Mouse (Mus musculus) MEL (cell line): ENCODE results near the gene Pip4k2a. TPM values are rescaled to one million over a fixed set of nuclear protein-coding genes. Genes with fewer than 3 reads are reported as not detected.

ENCODE experiments used
- DNase-seq: peaks from one replicate; pipeline ENCODE4 v3.0.0; 2011; ENCODE audit warnings: low read depth, low spot score
- H3K27ac ChIP-seq: 2 replicates; pipeline ENCODE4 v1.5.1; 2012; ENCODE audit warnings: low read depth, mild to moderate bottlenecking, control low read depth, low read length, moderate library complexity; ENCODE audit not compliant: control insufficient read depth
- H3K27me3 ChIP-seq, 2 experiments: fragments of 150-350 bp in 1 of 2; sonication (generic) in 1 of 2; 2 replicates each; pipeline ENCODE4 v1.6.1; 2012; ENCODE audit warnings: low read length in 2 of 2, mild to moderate bottlenecking in 2 of 2, improper control_type of control experiment in 1 of 2, moderate library complexity in 1 of 2; ENCODE audit not compliant: insufficient read depth in 2 of 2, control insufficient read depth in 1 of 2
- H3K36me3 ChIP-seq, 2 experiments: 2 replicates each; pipeline ENCODE4 v1.6.1; 2012 to 2014; ENCODE audit warnings: low read length in 2 of 2, improper control_type of control experiment in 1 of 2, inconsistent platforms in 1 of 2, mild to moderate bottlenecking in 1 of 2; ENCODE audit not compliant: insufficient read depth in 2 of 2, control insufficient read depth in 1 of 2
- H3K4me1 ChIP-seq, 2 experiments: fragments of 150-350 bp in 1 of 2; sonication (generic) in 1 of 2; 2 replicates each; pipeline ENCODE4 v1.6.1; 2012; ENCODE audit warnings: low read length in 2 of 2, improper control_type of control experiment in 1 of 2, mild to moderate bottlenecking in 1 of 2; ENCODE audit not compliant: insufficient read depth in 2 of 2, control insufficient read depth in 1 of 2
- H3K4me3 ChIP-seq, 2 experiments: fragments of 150-350 bp in 1 of 2; sonication (generic) in 1 of 2; 2 replicates each; pipeline ENCODE4 v1.5.1; 2012; ENCODE audit warnings: low read depth in 2 of 2, low read length in 2 of 2, mild to moderate bottlenecking in 2 of 2, moderate library complexity in 2 of 2, control low read depth in 1 of 2, improper control_type of control experiment in 1 of 2; ENCODE audit not compliant: control insufficient read depth in 1 of 2, insufficient read depth in 1 of 2
- H3K79me2 ChIP-seq: 2 replicates; pipeline ENCODE4 v1.6.1; 2012; ENCODE audit warnings: mild to moderate bottlenecking, low read length, moderate library complexity; ENCODE audit not compliant: control insufficient read depth, poor library complexity, insufficient read depth
- H3K9ac ChIP-seq: 2 replicates; pipeline ENCODE4 v1.6.1; 2012; ENCODE audit warnings: low read depth, mild to moderate bottlenecking, control low read depth, low read length, moderate library complexity; ENCODE audit not compliant: control insufficient read depth, poor library complexity, severe bottlenecking
- H3K9me3 ChIP-seq: fragments of 150-350 bp; sonication (generic); replicated peaks from 2 replicates; pipeline ENCODE4 v1.6.1; 2012; ENCODE audit warnings: mild to moderate bottlenecking, low read length, improper control_type of control experiment, moderate library complexity; ENCODE audit not compliant: insufficient read depth
- BHLHE40 ChIP-seq: IDR thresholded peaks from 2 replicates; pipeline ENCODE4 v1.6.1; 2012; ENCODE audit warnings: low read depth, mild to moderate bottlenecking, inconsistent platforms, low read length, improper control_type of control experiment, borderline replicate concordance
- CHD1 ChIP-seq: IDR thresholded peaks from 2 replicates; pipeline ENCODE4 v1.6.1; 2012; ENCODE audit warnings: low read depth, mild to moderate bottlenecking, inconsistent platforms, low read length, improper control_type of control experiment
- ELF1 ChIP-seq: IDR thresholded peaks from 2 replicates; pipeline ENCODE4 v1.6.1; 2014; ENCODE audit warnings: low read depth, mild to moderate bottlenecking, inconsistent platforms, low read length, improper control_type of control experiment, moderate library complexity
- EP300 ChIP-seq, 2 experiments: IDR thresholded peaks; 2 replicates each; pipeline ENCODE4 v1.6.1; 2011; ENCODE audit warnings: improper control_type of control experiment in 2 of 2, low read length in 2 of 2, low read depth in 1 of 2, mild to moderate bottlenecking in 1 of 2
- ETS1 ChIP-seq: IDR thresholded peaks from 2 replicates; pipeline ENCODE4 v1.6.1; 2012; ENCODE audit warnings: low read depth, mild to moderate bottlenecking, inconsistent platforms, low read length, improper control_type of control experiment, moderate library complexity
- GABPA ChIP-seq: IDR thresholded peaks from 2 replicates; pipeline ENCODE4 v1.6.1; 2012; ENCODE audit warnings: low read depth, mild to moderate bottlenecking, inconsistent platforms, low read length, improper control_type of control experiment, moderate library complexity
- GATA1 ChIP-seq: IDR thresholded peaks from 2 replicates; pipeline ENCODE4 v1.6.1; 2011; ENCODE audit warnings: low read depth, low read length, improper control_type of control experiment
- HCFC1 ChIP-seq: IDR thresholded peaks from 2 replicates; pipeline ENCODE4 v1.6.1; 2012; ENCODE audit warnings: low read depth, mild to moderate bottlenecking, inconsistent platforms, low read length, improper control_type of control experiment, moderate library complexity
- JUND ChIP-seq: IDR thresholded peaks from 2 replicates; pipeline ENCODE4 v1.6.1; 2011; ENCODE audit warnings: low read depth, mild to moderate bottlenecking, improper control_type of control experiment, low read length
- MAFK ChIP-seq: IDR thresholded peaks from 2 replicates; pipeline ENCODE4 v1.6.1; 2011; ENCODE audit warnings: low read depth, mild to moderate bottlenecking, low read length, improper control_type of control experiment, borderline replicate concordance
- MAX ChIP-seq: IDR thresholded peaks from 2 replicates; pipeline ENCODE4 v1.6.1; 2011; ENCODE audit warnings: low read length, improper control_type of control experiment
- MAZ ChIP-seq: IDR thresholded peaks from 2 replicates; pipeline ENCODE4 v1.6.1; 2012; ENCODE audit warnings: low read depth, mild to moderate bottlenecking, inconsistent platforms, low read length, improper control_type of control experiment
- MXI1 ChIP-seq: IDR thresholded peaks from 2 replicates; pipeline ENCODE4 v1.6.1; 2011; ENCODE audit warnings: mild to moderate bottlenecking, low read depth, low read length, improper control_type of control experiment
- MYC ChIP-seq: IDR thresholded peaks from 2 replicates; pipeline ENCODE4 v1.6.1; 2011; ENCODE audit warnings: low read depth, mild to moderate bottlenecking, low read length, improper control_type of control experiment, moderate library complexity
- POLR2AphosphoS2 ChIP-seq: IDR thresholded peaks from 2 replicates; pipeline ENCODE4 v1.6.1; 2011; ENCODE audit warnings: low read length, improper control_type of control experiment
- SMC3 ChIP-seq: IDR thresholded peaks from 2 replicates; pipeline ENCODE4 v1.6.1; 2011; ENCODE audit warnings: low read depth, low read length, improper control_type of control experiment
- TAL1 ChIP-seq: IDR thresholded peaks from 2 replicates; pipeline ENCODE4 v1.6.1; 2012; ENCODE audit warnings: mild to moderate bottlenecking, inconsistent platforms, low read length, moderate library complexity, mixed read lengths
- TBP ChIP-seq: IDR thresholded peaks from 2 replicates; pipeline ENCODE4 v1.8.0; 2011; ENCODE audit warnings: low read depth, low read length, improper control_type of control experiment
- TCF12 ChIP-seq: IDR thresholded peaks from 2 replicates; pipeline ENCODE4 v1.6.1; 2014; ENCODE audit warnings: low read depth, mild to moderate bottlenecking, inconsistent platforms, low read length, improper control_type of control experiment, moderate library complexity
- UBTF ChIP-seq: IDR thresholded peaks from 2 replicates; pipeline ENCODE4 v1.6.1; 2012; ENCODE audit warnings: low read depth, mild to moderate bottlenecking, inconsistent platforms, low read length, improper control_type of control experiment, moderate library complexity, borderline replicate concordance; ENCODE audit not compliant: insufficient read depth
- ZC3H11A ChIP-seq: IDR thresholded peaks from 2 replicates; pipeline ENCODE4 v1.6.1; 2012; ENCODE audit warnings: low read depth, mild to moderate bottlenecking, inconsistent platforms, low read length, improper control_type of control experiment
- ZMIZ1 ChIP-seq: IDR thresholded peaks from 2 replicates; pipeline ENCODE4 v1.6.1; 2012; ENCODE audit warnings: low read depth, mild to moderate bottlenecking, inconsistent platforms, low read length, improper control_type of control experiment, moderate library complexity
- ZNF384 ChIP-seq: IDR thresholded peaks from 2 replicates; pipeline ENCODE4 v1.6.1; 2012; ENCODE audit warnings: low read depth, mild to moderate bottlenecking, inconsistent platforms, low read length, improper control_type of control experiment
- polyA plus RNA-seq, 2 experiments: library from polyadenylated mRNA; stranded (reverse) in 1 of 2; unstranded in 1 of 2; fragments of >175 nt in 1 of 2; fragments of >200 nt in 1 of 2; gene quantifications; 2 replicates each; pipeline versions ENCODE4 v1.2.1 to v1.2.4; 2012; ENCODE audit warnings: low replicate concordance in 2 of 2, low read depth in 1 of 2; ENCODE audit not compliant: insufficient read length in 2 of 2, insufficient read depth in 1 of 2, missing spikeins in 1 of 2
- total RNA-seq: library from RNA; depleted of rRNA; stranded (reverse); fragments of 300-350 nt; gene quantifications from 2 replicates; pipeline ENCODE4 v1.2.3, GENCODE M21; 2012

The Pip4k2a gene
- total and polyA plus RNA-seq, 3 experiments = 7.9 to 48.5 TPM; not detected in 1

GRCm38 (mm10) chr2:18943366-18943765 lies 54.6 kb downstream of the Pip4k2a start:
- peak overlapping the region; percentile 25; the same call in 1 of the 2 replicates for H3K27ac ChIP-seq

GRCm38 (mm10) chr2:18940693-18941270 lies 57.1 kb downstream of the Pip4k2a start:
- TF ChIP-seq EP300 (IDR thresholded peaks at IDR 0.05; ENCODE audit: low read depth in 1 of 2, low read length in 2 of 2) = peak; percentile 58 to 76
- peak; percentile 44; the same call in 1 of the 2 replicates for TF ChIP-seq TCF12
- TF ChIP-seq ZMIZ1 = no peak
- peak; percentile 37; the same call in 1 of the 2 replicates for TF ChIP-seq ETS1
- no peak for TF ChIP-seq POLR2AphosphoS2
- TF ChIP-seq TAL1 = peak; percentile 46
- peak; percentile 74; the same call in 1 of the 2 replicates for TF ChIP-seq GATA1
- TF ChIP-seq ZNF384 = peak; percentile 53
- TF ChIP-seq, all 39 proteins: peak for 6
- Histone ChIP-seq H3K27ac (peak overlapping the region; percentile 60), H3K79me2 (peaks cover 11% of the 10 kb centered on the region), H3K9ac (no peak overlapping the region), H3K27me3 (no peaks in the 10 kb centered on the region), H3K36me3 (peaks cover 0 to 62% of the 10 kb centered on the region in 2 experiments; a peak in 2 of 4 replicates), H3K4me3 (no peak overlapping the region), H3K4me1 (peaks cover 43 to 64% of the 10 kb centered on the region in 2 experiments), H3K9me3 (no peaks in the 10 kb centered on the region)
- peak; percentile 47 for DNase-seq

More at GRCm38 (mm10) chr2:18943366-18943765, 54.6 kb downstream of the Pip4k2a start:
- no peak for DNase-seq
- no peak overlapping the region for H3K4me3 ChIP-seq
- no peaks in the 10 kb centered on the region for H3K9me3 ChIP-seq
- peaks cover 8% of the 10 kb centered on the region; the same call in 1 of the 2 replicates for H3K79me2 ChIP-seq
- no peak overlapping the region for H3K9ac ChIP-seq
- H3K4me1 ChIP-seq = peaks cover 37 to 54% of the 10 kb centered on the region in 2 experiments
- H3K27me3 ChIP-seq = no peaks in the 10 kb centered on the region
- peaks cover 0 to 57% of the 10 kb centered on the region in 2 experiments; a peak in 2 of 4 replicates for H3K36me3 ChIP-seq
- TF ChIP-seq BHLHE40 (no peak), ZC3H11A (no peak)

- Histone ChIP-seq H3K9ac (peak overlapping the region; percentile 18), H3K79me2 (peaks cover 10% of the 10 kb centered on the region), H3K36me3 (peaks cover 0 to 64% of the 10 kb centered on the region in 2 experiments; a peak in 2 of 4 replicates), H3K4me3 (no peak overlapping the region), H3K27ac (peak overlapping the region; percentile 42), H3K9me3 (no peaks in the 10 kb centered on the region), H3K27me3 (no peaks in the 10 kb centered on the region), H3K4me1 (peaks cover 39 to 70% of the 10 kb centered on the region in 2 experiments)
- DNase-seq = peak; percentile 72
- TF ChIP-seq ZNF384 (no peak), MYC (peak; percentile 87; the same call in 1 of the 2 replicates), CHD1 (no peak), ELF1 (peak; percentile 59; the same call in 1 of the 2 replicates), JUND (no peak), TCF12 (0 out of 2 replicates have a peak, but pooled peaks have one; percentile 18), GABPA (no peak), HCFC1 (no peak), ZMIZ1 (no peak), UBTF (no peak), MAX (peak; percentile 91), MAFK (no peak), MXI1 (peak; percentile 82), TBP (0 out of 2 replicates have a peak, but pooled peaks have one; percentile 28), ZC3H11A (no peak), SMC3 (no peak), MAZ (no peak)
Measured at GRCm38 (mm10) chr2:18938923-18939329, 59.0 kb downstream of the Pip4k2a start.
